Mouse (Mus musculus) urinary bladder, postnatal 25 days (tissue): ENCODE measurements around the gene N4bp3.
"Not testable (repeated sequence)": the region's sequence is repeated elsewhere in the genome, so short reads cannot be mapped to it uniquely, and the experiment has no call there.

Source experiments
- DNase-seq: peaks from one replicate; pipeline ENCODE4 v3.0.0; 2022; ENCODE audit warnings: low spot score

Gene N4bp3

DNA sequence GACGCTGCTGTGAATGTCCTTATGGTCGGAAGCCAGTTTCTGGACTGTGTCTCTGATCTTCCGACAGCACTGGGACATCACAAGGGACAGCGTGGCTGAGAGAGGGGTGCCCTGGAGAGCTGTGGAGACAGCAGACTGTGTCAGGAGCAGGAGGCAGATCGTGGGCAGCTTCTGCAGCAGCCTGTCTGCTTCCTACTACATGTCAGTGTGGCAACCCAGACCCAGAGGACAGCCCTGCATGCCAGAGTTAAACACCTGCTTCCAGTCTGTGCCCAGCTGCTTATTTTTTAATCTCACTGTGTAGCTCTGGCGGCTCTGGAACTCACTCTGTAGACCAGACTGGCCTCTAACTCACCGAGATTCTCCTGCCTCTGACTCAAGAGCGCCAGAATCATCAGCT, 22.7 kb downstream of the N4bp3 start:
- no peak for DNase-seq

GRCm38 (mm10) chr11:51627425-51627824, 23.2 kb downstream of the N4bp3 start:
- no peak for DNase-seq

- DNase-seq: no peak
Observed at GRCm38 (mm10) chr11:51625187-51625820, 25.3 kb downstream of the N4bp3 start.

- DNase-seq: no peak
Observed at GRCm38 (mm10) chr11:51622971-51623491, 27.6 kb downstream of the N4bp3 start.

DNA sequence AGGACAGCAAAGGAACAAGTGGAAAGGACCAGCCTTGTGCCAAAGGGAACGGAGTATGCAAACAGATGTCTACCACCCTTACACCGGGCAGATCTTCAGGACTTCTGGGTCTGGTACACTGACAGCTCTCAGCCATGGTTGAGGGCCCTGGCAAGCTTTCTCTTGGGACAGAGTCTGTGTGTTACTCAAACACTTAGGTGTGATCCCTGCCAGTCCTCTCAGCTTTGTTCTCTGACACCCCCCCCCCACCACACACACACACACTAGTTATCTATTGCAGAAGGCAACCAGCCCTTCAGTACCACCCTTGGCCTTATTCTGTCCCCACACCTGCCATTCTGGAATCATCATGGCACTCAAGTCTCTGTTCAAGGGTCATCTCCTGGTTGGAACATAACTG, 28.9 kb downstream of the N4bp3 start:
- DNase-seq: no peak

- DNase-seq: no peak
Observed at GRCm38 (mm10) chr11:51620084-51620483, 30.6 kb downstream of the N4bp3 start.

DNA sequence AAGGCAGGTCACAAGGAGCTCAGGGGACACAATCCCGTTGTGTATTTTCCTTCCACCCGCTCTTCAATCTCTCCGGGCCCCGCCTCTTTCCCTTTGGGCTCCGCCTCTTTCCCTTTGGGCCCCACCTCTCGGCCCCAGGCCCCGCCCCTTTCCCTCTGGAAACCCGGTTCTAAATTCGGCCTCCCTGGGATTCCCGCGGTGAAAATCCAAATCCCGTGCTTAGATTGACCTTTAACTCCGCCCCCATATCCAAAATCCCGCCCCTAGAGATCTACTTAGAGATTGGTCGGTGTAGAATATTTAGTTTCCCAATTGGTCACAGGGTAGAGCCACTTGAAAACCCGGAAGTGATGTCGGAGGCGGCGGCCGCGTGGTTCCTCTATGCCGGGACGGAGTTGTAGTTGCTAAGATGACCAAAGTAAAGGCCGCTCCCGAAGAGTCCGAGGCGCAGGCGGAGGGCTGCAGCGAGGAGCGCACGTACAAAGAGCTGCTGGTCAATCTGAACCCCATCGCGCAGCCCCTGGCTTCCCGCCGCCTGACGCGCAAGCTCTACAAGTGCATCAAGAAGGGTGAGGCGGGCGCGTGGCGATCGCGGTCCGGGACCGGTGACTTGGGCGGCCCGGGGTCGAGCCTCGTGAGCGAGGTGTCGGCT, 31.1 kb downstream of the N4bp3 start, which contains the start of gene Nhp2:
Gene Nhp2, plus strand, starts transcription at position 327 of the 652 bp plus-strand sequence.
- DNase-seq: peak; percentile 94

GRCm38 (mm10) chr11:51618894-51619408, 31.7 kb downstream of the N4bp3 start:
- no peak for DNase-seq

- peak; percentile 59 for DNase-seq
Observed at GRCm38 (mm10) chr11:51617693-51618092, 32.9 kb downstream of the N4bp3 start.

DNA sequence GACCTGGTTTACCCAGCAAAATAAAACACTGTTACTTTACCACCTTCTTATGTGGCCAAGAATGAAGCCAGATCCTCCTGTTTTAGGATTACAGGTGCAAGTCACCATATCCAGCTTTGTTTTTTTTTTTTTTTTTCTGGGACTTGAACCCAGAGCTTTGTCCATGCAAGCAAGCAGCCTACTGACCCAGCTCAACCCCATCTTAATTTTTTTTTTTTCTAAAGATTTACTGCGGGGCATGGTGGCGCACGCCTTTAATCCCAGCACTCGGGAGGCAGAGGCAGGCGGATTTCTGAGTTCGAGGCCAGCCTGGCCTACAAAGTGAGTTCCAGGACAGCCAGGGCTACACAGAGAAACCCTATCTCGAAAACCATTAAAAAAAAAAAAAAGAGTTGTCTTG, 34.5 kb downstream of the N4bp3 start:
- DNase-seq: not testable (repeated sequence)

GRCm38 (mm10) chr11:51615601-51616000, 35.0 kb downstream of the N4bp3 start:
- peak; percentile 61 for DNase-seq

DNA sequence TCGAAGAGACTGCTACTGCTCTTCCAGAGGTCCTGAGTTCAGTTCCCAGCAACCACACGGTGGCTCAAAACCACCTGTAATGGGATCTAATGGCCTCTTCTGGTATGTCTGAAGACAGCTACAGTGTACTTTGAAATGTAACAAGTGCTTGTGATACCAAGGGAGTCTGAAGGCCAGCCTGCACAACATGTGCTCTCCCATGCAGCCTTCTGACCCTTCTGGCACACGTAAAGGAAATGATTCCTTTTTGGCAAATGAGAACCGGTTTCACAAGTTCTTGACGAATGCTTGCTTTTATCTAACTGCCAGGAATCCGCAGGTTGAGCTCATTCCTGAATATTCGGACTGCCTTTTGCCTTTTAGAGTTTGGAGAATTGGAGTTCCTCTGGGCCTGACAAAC, 35.5 kb downstream of the N4bp3 start:
- DNase-seq: no peak

DNA sequence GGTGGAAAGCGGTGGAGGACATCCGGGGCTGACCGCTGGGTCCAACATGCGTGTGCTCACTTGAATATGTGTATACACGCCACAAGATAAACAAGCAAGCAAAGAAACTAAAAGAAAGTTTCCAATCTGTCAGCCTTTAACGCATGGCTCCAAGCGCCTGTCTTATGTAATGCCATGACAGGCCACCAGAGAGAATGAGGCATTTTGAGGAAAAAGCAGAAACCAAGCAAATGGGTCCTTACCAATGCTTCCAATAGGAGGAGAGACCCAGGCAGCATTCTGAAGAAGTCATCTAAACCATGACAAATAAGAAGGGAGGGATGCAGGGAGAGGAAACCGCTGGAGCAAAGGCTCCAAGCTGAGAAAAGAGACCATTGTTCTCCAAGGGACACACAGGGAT, 36.4 kb downstream of the N4bp3 start:
- no peak for DNase-seq

DNA sequence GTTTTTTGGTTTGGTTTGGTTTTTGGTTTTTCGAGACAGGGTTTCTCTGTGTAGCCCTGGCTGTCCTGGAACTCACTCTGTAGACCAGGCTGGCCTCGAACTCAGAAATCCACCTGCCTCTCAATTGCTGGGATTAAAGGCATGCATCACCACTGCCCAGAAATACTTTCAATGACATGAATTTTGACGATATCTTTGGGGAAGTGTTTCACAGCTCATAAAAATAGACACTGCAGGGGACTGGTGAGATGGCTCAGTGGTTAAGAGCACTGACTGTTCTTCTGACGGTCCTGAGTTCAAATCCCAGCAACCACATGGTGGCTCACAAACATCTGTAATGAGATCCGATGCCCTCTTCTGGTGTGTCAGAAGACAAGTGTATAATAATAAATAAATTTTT, 40.7 kb downstream of the N4bp3 start:
- DNase-seq: not testable (repeated sequence)

DNA sequence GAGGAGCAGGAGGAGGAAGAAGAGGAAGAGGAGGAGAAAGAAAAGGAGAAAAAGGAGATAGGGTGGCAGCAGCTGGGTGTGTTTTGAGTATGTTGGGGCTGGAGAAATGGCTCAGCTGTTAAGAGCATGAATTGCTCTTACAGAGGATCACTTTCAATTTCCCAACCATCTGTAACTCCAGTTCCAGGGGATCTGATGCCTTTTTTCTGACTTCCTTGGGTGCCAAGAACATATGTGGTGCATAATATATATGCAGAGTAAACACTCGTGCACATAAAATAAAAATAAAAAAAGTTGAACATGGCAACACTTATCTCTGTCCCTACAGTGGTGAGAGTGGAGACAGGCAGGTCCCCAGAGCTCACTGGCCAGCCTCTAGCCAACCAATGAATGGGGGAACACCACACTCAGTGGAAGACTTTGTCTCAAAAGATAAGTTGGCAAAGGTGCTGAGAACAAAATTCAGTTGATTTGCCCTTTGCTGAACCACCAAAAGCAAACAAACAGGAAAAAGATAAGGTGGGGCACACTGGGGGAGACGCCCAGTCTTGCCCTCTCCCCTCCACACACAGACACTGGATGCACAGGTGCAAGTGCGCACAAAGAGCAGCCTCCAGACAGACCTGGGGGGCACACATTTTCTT, 41.3 kb downstream of the N4bp3 start:
- DNase-seq: no peak

- no peak for DNase-seq
Observed at GRCm38 (mm10) chr11:51607096-51607738, 43.4 kb downstream of the N4bp3 start.

- peak; percentile 95 for DNase-seq
Observed at GRCm38 (mm10) chr11:51606447-51607095, 44.1 kb downstream of the N4bp3 start, which contains the start of gene Hnrnpab. Hnrnpab (minus strand) TSS chr11:51606847.

DNA sequence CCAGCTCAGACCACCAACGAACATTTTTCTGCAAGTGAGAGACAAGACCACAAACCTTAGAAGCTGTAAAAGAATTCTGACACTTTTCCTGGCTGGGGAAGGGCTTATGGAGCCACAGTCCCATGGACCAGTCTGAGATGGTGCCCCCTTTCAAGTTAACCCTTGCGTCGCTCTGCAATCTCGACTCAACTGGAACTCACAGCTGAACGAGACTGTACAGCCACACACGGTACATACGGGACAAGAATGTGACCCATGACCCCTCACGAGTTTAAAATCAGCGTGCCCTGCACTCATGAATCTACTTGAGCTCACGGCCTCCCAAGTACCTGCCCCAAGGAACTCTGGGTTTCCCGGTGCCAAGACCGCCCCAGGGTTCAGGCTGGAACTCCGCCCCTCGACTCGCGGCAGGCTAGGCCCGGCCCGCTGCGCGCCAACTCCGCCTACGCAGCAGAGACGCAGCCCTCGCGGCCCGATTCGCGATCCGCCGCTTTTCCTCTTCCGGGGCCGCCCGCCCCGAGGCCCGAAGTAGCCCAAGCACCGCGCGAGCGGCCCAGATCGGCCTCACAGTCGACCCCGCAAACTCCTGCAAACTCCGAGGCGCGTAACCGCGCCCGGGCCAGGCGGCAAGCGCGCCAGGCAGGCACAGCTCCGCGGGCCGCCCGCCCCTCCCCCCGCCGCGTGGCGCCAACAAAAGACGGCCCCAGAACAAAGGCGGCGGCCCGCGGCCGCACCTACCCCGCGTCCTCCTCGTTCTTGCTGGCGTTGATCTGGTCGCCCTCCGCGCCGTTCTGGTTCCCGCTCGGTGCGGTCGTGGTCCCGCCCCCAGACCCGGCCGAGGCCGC, 44.8 kb downstream of the N4bp3 start:
- DNase-seq: peak; percentile 85

DNA sequence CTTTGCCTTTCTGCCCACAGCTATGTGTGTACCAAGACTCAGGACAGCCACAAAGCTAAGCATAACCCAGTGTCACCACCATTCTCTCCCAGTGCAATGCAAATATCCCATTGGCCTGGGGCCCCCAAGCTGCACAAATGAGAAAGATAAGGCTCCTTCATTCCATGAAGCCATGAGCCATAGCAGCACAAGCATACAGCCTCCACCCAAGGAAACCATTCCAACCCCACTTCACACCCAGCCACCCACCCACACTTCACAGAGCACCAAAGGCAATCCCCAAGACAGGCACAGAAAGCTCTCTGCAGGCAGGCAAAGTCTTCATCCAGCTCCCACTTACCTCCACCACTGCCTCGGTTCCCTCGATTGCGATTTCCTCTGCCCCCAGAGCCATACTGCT, 48.4 kb downstream of the N4bp3 start:
- no peak for DNase-seq

- no peak for DNase-seq
Observed at GRCm38 (mm10) chr11:51597553-51597952, 53.1 kb downstream of the N4bp3 start.
